Mouse (Mus musculus): ENCODE measurements at regions not wholly inside any gene's neighbourhood (a gene's known extent, or its start where the extent isn't known, plus 50 kb on each side); places are given as distances from the start of the nearest gene placed in this dataset.

DNA sequence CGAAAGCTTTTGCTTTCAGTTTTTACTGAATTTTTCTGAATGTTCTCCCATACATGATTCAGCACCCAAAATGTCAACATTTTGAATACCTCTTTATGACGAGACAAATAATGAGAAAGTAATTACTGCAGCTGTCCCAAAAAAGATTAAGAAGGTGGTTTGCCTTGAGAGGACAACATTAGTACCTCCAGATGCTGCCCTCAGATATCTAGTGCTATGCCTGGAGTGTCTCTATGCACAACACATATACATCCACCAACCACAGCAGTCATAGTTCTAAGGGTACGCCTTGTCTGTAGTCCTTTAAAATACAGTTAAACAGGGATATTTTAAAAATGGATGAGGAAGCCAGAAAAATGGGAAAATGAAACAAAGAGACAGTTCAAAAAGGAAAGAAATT lies 81.1 kb upstream of the Gpc5 start:
- TF ChIP-seq CTCF (IDR thresholded peaks at IDR 0.05; ENCODE audit: borderline replicate concordance, insufficient read depth, low read length) (no peak), POLR2A (IDR thresholded peaks at IDR 0.05; ENCODE audit: low read depth, low read length) (no peak)
